Mouse (Mus musculus) hindbrain, postnatal 0 days (tissue): ENCODE data around the gene Ube2h. TPM values are rescaled to one million over a fixed set of nuclear protein-coding genes. Genes with fewer than 3 reads are reported as not detected.

Experiments
- ATAC-seq: fragments of 200-750 bp; cut with Nextera tagmentation; 2 replicates; pipeline ENCODE4 v1.8.0; 2017; ENCODE audit warnings: mild to moderate bottlenecking, moderate TSS enrichment, moderate library complexity
- DNase-seq: peaks from one replicate; pipeline ENCODE4 v3.0.0-alpha.2; 2015; ENCODE audit warnings: low spot score
- H3K27ac ChIP-seq: fragments of 300-500 bp; sonication (generic); 2 replicates; pipeline ENCODE4 v1.5.1; 2014; ENCODE audit warnings: mild to moderate bottlenecking
- H3K27me3 ChIP-seq: fragments of 300-500 bp; sonication (generic); 2 replicates; pipeline ENCODE4 v1.6.1; 2014; ENCODE audit warnings: low read length, mixed read lengths; ENCODE audit not compliant: insufficient read depth
- H3K36me3 ChIP-seq: fragments of 300-500 bp; sonication (generic); 2 replicates; pipeline ENCODE4 v1.6.1; 2014; ENCODE audit warnings: low read length, mixed read lengths; ENCODE audit not compliant: insufficient read depth
- H3K4me1 ChIP-seq: fragments of 300-500 bp; sonication (generic); 2 replicates; pipeline ENCODE4 v1.6.1; 2014; ENCODE audit warnings: antibody characterized with exemption, low read length, mixed read lengths; ENCODE audit not compliant: insufficient read depth
- H3K4me2 ChIP-seq: fragments of 300-500 bp; sonication (generic); 2 replicates; pipeline ENCODE4 v1.6.1; 2014; ENCODE audit warnings: low read depth, mild to moderate bottlenecking, low read length, moderate library complexity, mixed read lengths
- H3K4me3 ChIP-seq: fragments of 300-500 bp; sonication (generic); 2 replicates; pipeline ENCODE4 v1.5.1; 2014; ENCODE audit warnings: low read length
- H3K9ac ChIP-seq: fragments of 300-500 bp; sonication (generic); replicated peaks from 2 replicates; pipeline ENCODE4 v1.6.1; 2014; ENCODE audit warnings: mild to moderate bottlenecking, low read length, moderate library complexity, mixed read lengths
- H3K9me3 ChIP-seq: fragments of 300-500 bp; sonication (generic); 2 replicates; pipeline ENCODE4 v1.6.1; 2016; ENCODE audit warnings: low read length, mixed read lengths
- CTCF ChIP-seq: IDR thresholded peaks from 2 replicates; pipeline ENCODE4 v1.5.1; 2016; ENCODE audit warnings: antibody characterized with exemption, control low read depth, low read depth
- WGBS: fragments of 180-500 bp; shearing (Covaris S2); extraction: QIAGEN DNeasy Blood & Tissue Kit; methylation state at CpG from one replicate; pipeline ENCODE4 v1.1.7; 2014; 5-methylcytosine and 5-hydroxymethylcytosine counted together
- polyA plus RNA-seq: library from polyadenylated mRNA; unstranded; fragments of >200 nt; fragmentation: Nextera tagmentation; extraction: Ambion mirVana; gene quantifications from 2 replicates; pipeline ENCODE4 v1.2.1, GENCODE M21; 2015
- total RNA-seq: library from RNA; depleted of rRNA; stranded (reverse); fragments of >200 nt; gene quantifications from 2 replicates; pipeline ENCODE4 v1.2.3, GENCODE M21; 2014

Gene Ube2h
- total and polyA plus RNA-seq, 2 experiments from 2014 or later, result 41.6 to 42.1 TPM

- no peak for ATAC-seq
- Histone ChIP-seq H3K27ac (no peak overlapping the region), H3K27me3 (no peaks in the 10 kb centered on the region), H3K4me2 (no peak overlapping the region), H3K4me1 (no peaks in the 10 kb centered on the region), H3K9me3 (no peaks in the 10 kb centered on the region), H3K36me3 (no peaks in the 10 kb centered on the region; the same call in 1 of the 2 replicates), H3K9ac (no peak overlapping the region), H3K4me3 (no peak overlapping the region)
- no peak for DNase-seq
- 93% methylated on average over 7 of the region's 7 CpGs for WGBS
- no peak for TF ChIP-seq CTCF
Observed at GRCm38 (mm10) chr6:30240105-30240504, 64.2 kb downstream of the Ube2h start.

- H3K4me2 ChIP-seq, result no peak overlapping the region
- H3K4me3 ChIP-seq, result no peak overlapping the region
- H3K9ac ChIP-seq, result no peak overlapping the region
- H3K27me3 ChIP-seq, result no peaks in the 10 kb centered on the region
- H3K9me3 ChIP-seq, result no peaks in the 10 kb centered on the region
- no peaks in the 10 kb centered on the region for H3K4me1 ChIP-seq
- no peak overlapping the region for H3K27ac ChIP-seq
- no peak for TF ChIP-seq CTCF
- no peak for ATAC-seq
- no peak for DNase-seq
- 87% methylated on average over 6 of the region's 6 CpGs for WGBS
- no peaks in the 10 kb centered on the region; the same call in 1 of the 2 replicates for H3K36me3 ChIP-seq
Observed at GRCm38 (mm10) chr6:30239207-30239606, 65.1 kb downstream of the Ube2h start.

GRCm38 (mm10) chr6:30238079-30238478 lies 66.3 kb downstream of the Ube2h start:
- Histone ChIP-seq H3K4me2 (no peak overlapping the region), H3K27me3 (no peaks in the 10 kb centered on the region), H3K27ac (no peak overlapping the region), H3K9ac (no peak overlapping the region), H3K36me3 (no peaks in the 10 kb centered on the region; the same call in 1 of the 2 replicates), H3K9me3 (no peaks in the 10 kb centered on the region), H3K4me3 (no peak overlapping the region), H3K4me1 (no peaks in the 10 kb centered on the region)
- no peak for TF ChIP-seq CTCF
- 93% methylated on average over 2 of the region's 2 CpGs for WGBS
- ATAC-seq (no peak), DNase-seq (no peak)

GRCm38 (mm10) chr6:30236564-30236963 lies 67.8 kb downstream of the Ube2h start:
- H3K4me3 ChIP-seq, result no peak overlapping the region
- TF ChIP-seq CTCF, result no peak
- no peaks in the 10 kb centered on the region for H3K27me3 ChIP-seq
- H3K36me3 ChIP-seq, result no peaks in the 10 kb centered on the region; the same call in 1 of the 2 replicates
- WGBS, result 76% methylated on average over 1 of the region's 1 CpGs
- no peak for ATAC-seq
- no peak overlapping the region for H3K4me2 ChIP-seq
- no peak overlapping the region for H3K27ac ChIP-seq
- H3K9ac ChIP-seq, result no peak overlapping the region
- no peaks in the 10 kb centered on the region for H3K9me3 ChIP-seq
- H3K4me1 ChIP-seq, result no peaks in the 10 kb centered on the region
- no peak for DNase-seq

GRCm38 (mm10) chr6:30231758-30232293 lies 72.5 kb downstream of the Ube2h start:
- TF ChIP-seq CTCF, result no peak

GRCm38 (mm10) chr6:30230246-30230645 lies 74.1 kb downstream of the Ube2h start:
- Histone ChIP-seq H3K9me3 (no peaks in the 10 kb centered on the region), H3K4me1 (no peaks in the 10 kb centered on the region), H3K9ac (no peak overlapping the region), H3K36me3 (no peaks in the 10 kb centered on the region; the same call in 1 of the 2 replicates), H3K27ac (no peak overlapping the region), H3K4me2 (no peak overlapping the region), H3K4me3 (no peak overlapping the region), H3K27me3 (no peaks in the 10 kb centered on the region)
- TF ChIP-seq CTCF, result no peak
- DNase-seq (no peak), ATAC-seq (no peak)
- WGBS, result 89% methylated on average over 7 of the region's 7 CpGs

More at GRCm38 (mm10) chr6:30231758-30232293, 72.5 kb downstream of the Ube2h start:
- no peak overlapping the region for H3K9ac ChIP-seq
- H3K4me2 ChIP-seq, result no peak overlapping the region
- no peak overlapping the region for H3K4me3 ChIP-seq
- no peak overlapping the region for H3K27ac ChIP-seq
- no peaks in the 10 kb centered on the region for H3K4me1 ChIP-seq
- H3K36me3 ChIP-seq, result no peaks in the 10 kb centered on the region; the same call in 1 of the 2 replicates
- DNase-seq, result no peak
- ATAC-seq, result no peak
- H3K9me3 ChIP-seq, result no peaks in the 10 kb centered on the region
- H3K27me3 ChIP-seq, result no peaks in the 10 kb centered on the region
- WGBS, result 94% methylated on average over 4 of the region's 4 CpGs

- H3K4me1 ChIP-seq, result no peaks in the 10 kb centered on the region
- no peaks in the 10 kb centered on the region for H3K27me3 ChIP-seq
- no peaks in the 10 kb centered on the region for H3K9me3 ChIP-seq
- TF ChIP-seq CTCF, result no peak
- H3K4me3 ChIP-seq, result no peak overlapping the region
- H3K27ac ChIP-seq, result no peak overlapping the region
- no peak overlapping the region for H3K9ac ChIP-seq
- no peaks in the 10 kb centered on the region; the same call in 1 of the 2 replicates for H3K36me3 ChIP-seq
- 83% methylated on average over 2 of the region's 2 CpGs for WGBS
- no peak for DNase-seq
- H3K4me2 ChIP-seq, result no peak overlapping the region
- ATAC-seq, result no peak
Observed at GRCm38 (mm10) chr6:30228921-30229320, 75.4 kb downstream of the Ube2h start.
